Comparison of ENCODE assay signal across 8 mouse cellular contexts in genomic region chr11:119023616-119023980, GRCm38 (mm10). TPM values are rescaled to one million over a fixed set of nuclear protein-coding genes. Genes with fewer than 3 reads are reported as not detected.
DNase-seq lines count a peak whose midpoint lies in the region; ATAC-seq lines count a peak whose summit lies in the region.

No protein-coding gene starts in this region.

- H3K4me3 ChIP-seq in forebrain, embryonic 16.5 days (replicated peaks; ENCODE audit: low read length): peak overlapping the region; percentile 54
- H3K4me3 ChIP-seq in liver, embryonic 15.5 days (replicated peaks): peak overlapping the region; percentile 64

- peak; percentile 28 for ATAC-seq in activated CD4-positive, CD25-positive, alpha-beta regulatory T cell, adult 4 months
- no peak for ATAC-seq in forebrain, embryonic 16.5 days
- no peak for ATAC-seq in liver, embryonic 15.5 days (ENCODE audit: insufficient read depth)

- peak overlapping the region; percentile 68 for H3K27ac ChIP-seq in forebrain, embryonic 16.5 days (ENCODE audit: low read length)
- H3K27ac ChIP-seq in liver, embryonic 15.5 days (replicated peaks): no peak overlapping the region

- 2% methylated on average over 15 of the region's 15 CpGs for WGBS in forebrain, embryonic 16.5 days
- WGBS in liver, embryonic 15.5 days (ENCODE audit: insufficient replicate concordance): 3% methylated on average over 15 of the region's 15 CpGs

- H3K4me1 ChIP-seq in forebrain, embryonic 16.5 days (replicated peaks; ENCODE audit: control insufficient read depth, insufficient read depth, low read length): peaks cover 42% of the 10 kb centered on the region
- peaks cover 29% of the 10 kb centered on the region for H3K4me1 ChIP-seq in liver, embryonic 15.5 days (replicated peaks)

- H3K4me2 ChIP-seq in forebrain, embryonic 16.5 days (ENCODE audit: low read length): peak overlapping the region; percentile 78
- peak overlapping the region; percentile 80 for H3K4me2 ChIP-seq in liver, embryonic 15.5 days

- H3K36me3 ChIP-seq in forebrain, embryonic 16.5 days (ENCODE audit: control insufficient read depth, insufficient read depth): peaks cover 21% of the 10 kb centered on the region
- 0 out of 2 replicates have a peak, but pooled peaks cover 11% of the 10 kb centered on the region for H3K36me3 ChIP-seq in liver, embryonic 15.5 days (replicated peaks)

- peak overlapping the region; percentile 92 for H3K9ac ChIP-seq in forebrain, embryonic 16.5 days (replicated peaks; ENCODE audit: low read depth, low read length)
- peak overlapping the region; percentile 50; the same call in 1 of the 2 replicates for H3K9ac ChIP-seq in liver, embryonic 15.5 days

- no peaks in the 10 kb centered on the region for H3K9me3 ChIP-seq in forebrain, embryonic 16.5 days (ENCODE audit: control insufficient read depth, low read length)
- no peaks in the 10 kb centered on the region for H3K9me3 ChIP-seq in liver, embryonic 15.5 days (replicated peaks)

- intact Hi-C loops in gastrocnemius, postnatal 14 days (cut with DNase I; ENCODE audit: low total_unique reads): no loop called here

- peak; percentile 62 for DNase-seq in kidney, postnatal 10 days
- DNase-seq in kidney, adult 18-20 months: no peak
- peak; percentile 72 for DNase-seq in testis, postnatal 10 days (ENCODE audit: low spot score)
- DNase-seq in gastrocnemius, postnatal 14 days: no peak
- DNase-seq in urinary bladder, postnatal 10 days (ENCODE audit: low spot score): no peak

- peaks cover 6% of the 10 kb centered on the region; the same call in 1 of the 2 replicates for H3K27me3 ChIP-seq in forebrain, embryonic 16.5 days (replicated peaks; ENCODE audit: control insufficient read depth, insufficient read depth, low read length)
- H3K27me3 ChIP-seq in liver, embryonic 15.5 days: peaks cover 73% of the 10 kb centered on the region

RNA-seq across cellular contexts. Expression of gene Cbx2, which starts 0.8 kb away (rescaled TPM):
- polyA plus RNA-seq in activated CD4-positive, CD25-positive, alpha-beta regulatory T cell, adult 4 months (2017; shearing (Covaris generic)): 1 to 10 TPM; 1.1 to 1.4 TPM
- polyA plus RNA-seq in forebrain, embryonic 16.5 days (2015; fragmentation: Nextera tagmentation; extraction: Ambion mirVana): 24.9 and 26.7 TPM in 2 replicates
- polyA plus RNA-seq in liver, embryonic 15.5 days (2015; fragmentation: Nextera tagmentation; extraction: Ambion mirVana): 3.0 and 3.2 TPM in 2 replicates
- 1 to 10 TPM; 1.4 to 1.9 TPM for total RNA-seq in gastrocnemius, postnatal 14 days (2021)

RNA-seq across cellular contexts. Expression of gene Cbx8, which starts 17.2 kb away (rescaled TPM):
- 1 to 10 TPM; 5.3 to 7.5 TPM for polyA plus RNA-seq in activated CD4-positive, CD25-positive, alpha-beta regulatory T cell, adult 4 months (2017; shearing (Covaris generic))
- polyA plus RNA-seq in forebrain, embryonic 16.5 days (2015; fragmentation: Nextera tagmentation; extraction: Ambion mirVana): 12.3 and 13.4 TPM in 2 replicates
- 3.3 and 3.5 TPM in 2 replicates for polyA plus RNA-seq in liver, embryonic 15.5 days (2015; fragmentation: Nextera tagmentation; extraction: Ambion mirVana)
- total RNA-seq in gastrocnemius, postnatal 14 days (2021): 1 to 10 TPM; 2.1 to 2.7 TPM

RNA-seq across cellular contexts. Expression of gene Enpp7, which starts 35.6 kb away (rescaled TPM):
- polyA plus RNA-seq in activated CD4-positive, CD25-positive, alpha-beta regulatory T cell, adult 4 months (2017; shearing (Covaris generic)): not detected
- polyA plus RNA-seq in forebrain, embryonic 16.5 days (2015; fragmentation: Nextera tagmentation; extraction: Ambion mirVana): not detected in 2 replicates
- polyA plus RNA-seq in liver, embryonic 15.5 days (2015; fragmentation: Nextera tagmentation; extraction: Ambion mirVana): not detected in 2 replicates
- not detected for total RNA-seq in gastrocnemius, postnatal 14 days (2021)

Comparison
In these comparisons a context has a peak if more than half of its experiments do, and no peak if none do; other contexts are left out.
1. DNase-seq: peak in kidney, postnatal 10 days (single experiment) and testis, postnatal 10 days (single experiment); none in kidney, adult 18-20 months (single experiment), gastrocnemius, postnatal 14 days (single experiment) and urinary bladder, postnatal 10 days (single experiment).